Mouse (Mus musculus): ENCODE results near the gene Zfp629.

Gene Zfp629

DNA sequence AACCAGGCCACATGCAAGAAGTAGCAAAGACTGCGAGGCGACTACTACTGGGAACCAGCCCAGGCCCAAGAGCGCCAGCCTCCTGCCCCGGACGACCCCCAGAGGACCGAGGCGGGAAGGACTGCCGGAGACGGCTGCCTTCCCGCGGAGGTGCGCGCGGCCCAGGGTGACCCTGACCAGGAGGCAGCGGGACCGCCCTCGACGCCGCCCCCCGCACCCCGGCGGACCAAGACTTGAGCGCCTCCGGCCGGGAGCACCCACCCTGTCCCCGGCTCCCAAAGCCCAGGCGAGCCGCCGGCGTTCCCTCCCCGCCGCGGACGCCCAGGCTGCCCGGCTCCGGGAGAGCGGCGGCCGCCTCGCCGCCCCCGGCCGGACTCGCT lies 1.1 kb downstream of the Zfp629 start:
- DNase-seq (ENCODE audit: low spot score): peak; percentile 62

DNA sequence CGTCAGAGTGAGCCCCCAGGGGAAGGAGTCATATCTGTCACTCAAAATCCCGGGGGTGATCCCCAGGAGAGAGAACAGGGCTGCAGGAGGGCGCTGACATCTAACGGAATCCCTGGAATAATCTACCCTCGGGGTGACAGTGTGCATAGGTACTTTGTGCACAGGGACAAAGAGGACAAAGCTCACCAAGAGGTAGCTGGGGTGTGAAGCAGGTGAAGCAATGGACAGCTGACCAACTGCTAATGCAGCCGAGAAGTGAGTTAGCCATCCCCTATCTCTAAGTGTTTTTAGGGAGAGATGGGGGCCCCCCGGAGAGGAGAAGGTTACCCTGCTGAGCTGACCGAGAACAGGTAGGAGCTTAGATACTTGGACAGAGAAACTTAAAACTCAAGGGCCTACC lies 1.5 kb downstream of the Zfp629 start:
- no peak for DNase-seq (ENCODE audit: low spot score)

DNA sequence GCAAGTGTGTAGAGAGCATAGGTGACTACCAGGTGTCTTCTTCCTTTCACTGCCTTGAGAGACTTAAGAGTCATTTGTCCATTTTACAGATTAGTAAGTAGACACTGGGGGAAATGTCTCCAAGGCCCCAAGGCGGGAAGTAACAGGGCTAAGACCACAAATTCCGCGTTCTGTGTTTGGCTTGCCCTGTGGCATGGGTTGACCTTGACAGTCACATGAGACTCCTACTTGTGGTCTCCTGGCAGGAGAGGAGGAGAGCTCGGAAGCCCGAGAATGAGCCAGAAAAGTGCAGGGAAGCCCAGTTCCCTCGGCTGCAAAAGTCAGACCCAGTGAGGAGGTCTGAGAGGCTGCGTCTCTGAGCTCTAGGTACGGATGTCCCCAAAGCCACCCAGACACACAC lies 2.1 kb downstream of the Zfp629 start:
- no peak for DNase-seq (ENCODE audit: low spot score)

DNA sequence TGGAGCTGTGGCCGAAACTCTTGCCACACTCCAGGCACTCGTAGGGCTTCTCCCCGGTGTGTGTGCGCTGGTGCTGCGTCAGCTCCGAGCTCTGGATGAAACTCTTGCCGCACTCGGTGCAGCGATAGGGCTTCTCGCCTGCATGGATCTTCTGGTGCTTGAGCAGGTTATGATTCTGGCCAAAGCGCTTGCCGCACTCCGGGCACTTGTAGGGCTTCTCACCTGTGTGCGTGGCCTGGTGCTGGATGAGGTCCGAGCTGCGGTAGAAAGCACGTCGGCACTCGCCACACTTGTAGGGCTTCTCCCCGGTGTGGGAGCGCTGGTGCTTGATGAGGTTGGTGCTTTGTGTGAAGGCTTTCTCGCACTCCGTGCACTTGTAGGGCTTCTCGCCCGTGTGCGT lies 4.0 kb downstream of the Zfp629 start:
- DNase-seq (ENCODE audit: low spot score): no peak

DNA sequence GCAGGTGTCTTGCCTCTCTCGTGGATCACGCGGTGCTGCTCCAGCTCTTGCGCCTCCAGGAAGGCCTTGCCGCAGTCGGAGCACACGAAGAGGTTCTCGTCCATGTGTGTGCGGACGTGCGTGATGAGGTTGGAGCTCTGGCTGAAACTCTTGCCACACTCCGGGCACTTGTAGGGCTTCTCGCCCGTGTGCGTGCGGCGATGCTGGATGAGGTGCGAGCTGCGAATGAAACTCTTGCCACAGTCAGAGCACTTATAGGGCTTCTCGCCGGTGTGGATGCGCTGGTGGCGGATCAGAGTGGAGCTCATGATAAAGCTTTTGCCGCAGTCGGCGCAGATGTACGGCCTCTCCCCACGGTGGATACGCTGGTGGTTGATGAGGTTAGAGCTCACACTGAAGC lies 4.6 kb downstream of the Zfp629 start:
- no peak for DNase-seq (ENCODE audit: low spot score)

DNA sequence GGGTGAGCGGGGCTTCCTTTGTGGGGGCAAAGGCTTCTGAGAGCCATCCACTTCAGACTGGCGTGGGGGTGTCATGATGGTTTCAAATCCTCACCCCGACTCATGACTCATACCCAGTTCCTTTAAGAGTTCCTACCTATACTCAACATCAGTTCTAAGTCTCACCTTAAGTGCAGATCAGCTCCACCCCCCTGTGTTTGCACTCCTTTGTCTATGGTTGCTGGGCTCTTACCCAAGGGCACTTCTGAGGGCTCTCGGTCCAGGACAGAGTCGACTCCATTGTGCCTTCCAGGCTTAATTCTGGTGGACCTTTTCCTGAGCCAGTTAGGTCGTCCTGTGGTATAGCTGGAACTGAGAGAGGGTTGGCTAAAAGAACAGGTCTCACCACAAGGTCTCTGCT lies 8.4 kb downstream of the Zfp629 start:
- no peak for DNase-seq (ENCODE audit: low spot score)

DNA sequence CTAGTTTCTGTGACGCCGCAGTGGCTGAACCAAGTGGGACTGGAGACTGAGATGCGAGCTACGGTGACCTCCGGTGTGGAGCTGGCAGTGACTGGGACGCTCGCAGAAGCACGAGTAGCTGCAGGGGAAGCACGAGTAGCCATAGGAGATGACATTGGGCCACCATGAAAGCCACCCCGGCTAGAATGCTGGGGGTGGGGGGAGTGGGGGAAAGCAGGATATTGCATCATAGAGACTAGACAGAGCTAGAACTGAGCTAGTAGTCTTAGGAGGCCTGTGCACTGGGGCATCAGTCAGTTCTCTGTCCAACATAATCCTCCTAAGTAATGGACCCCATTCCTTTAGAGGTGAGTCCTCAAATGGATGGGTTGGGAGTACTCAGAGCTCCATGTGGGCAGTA lies 11.3 kb downstream of the Zfp629 start:
- no peak for DNase-seq (ENCODE audit: low spot score)

DNA sequence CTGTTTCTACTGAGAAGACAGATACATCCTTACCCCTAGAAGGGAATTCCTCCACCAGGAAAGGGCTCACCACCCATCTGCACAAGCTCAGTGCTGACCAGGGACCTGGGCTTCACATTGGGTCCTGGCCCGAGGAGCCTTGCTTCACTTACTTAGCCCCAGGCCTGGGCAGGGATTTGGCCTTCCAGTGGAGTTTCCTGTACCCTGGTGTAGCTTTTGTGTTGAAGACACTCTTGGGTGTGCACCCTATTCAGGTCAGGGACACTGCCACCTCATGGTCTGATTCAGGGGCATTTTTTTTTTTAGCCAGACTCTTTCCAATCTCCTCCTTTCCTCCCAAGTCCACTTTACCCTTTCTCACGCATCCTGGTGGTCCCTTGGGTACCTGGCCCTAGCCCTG lies 12.7 kb downstream of the Zfp629 start:
- no peak for DNase-seq (ENCODE audit: low spot score)

DNA sequence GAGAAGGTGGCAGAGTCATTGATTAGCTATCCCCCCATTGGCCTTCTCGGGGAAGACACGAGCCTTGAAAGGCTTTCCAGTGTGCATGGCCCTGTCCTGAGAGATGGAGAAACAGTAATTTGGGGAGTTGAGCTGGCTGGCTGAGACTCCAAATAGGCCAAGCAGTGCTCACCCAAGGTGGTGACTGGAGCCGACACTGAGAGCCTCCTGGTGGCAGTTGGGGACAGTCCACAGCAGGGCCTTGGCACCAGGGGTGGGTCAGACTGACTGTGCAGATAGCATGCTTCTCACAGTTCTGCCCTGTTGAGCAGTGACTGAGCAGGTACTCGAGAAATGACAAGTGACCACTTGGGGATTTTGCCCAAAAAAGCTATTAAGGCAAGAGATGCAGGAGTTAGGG lies 13.9 kb downstream of the Zfp629 start:
- no peak for DNase-seq (ENCODE audit: low spot score)

DNA sequence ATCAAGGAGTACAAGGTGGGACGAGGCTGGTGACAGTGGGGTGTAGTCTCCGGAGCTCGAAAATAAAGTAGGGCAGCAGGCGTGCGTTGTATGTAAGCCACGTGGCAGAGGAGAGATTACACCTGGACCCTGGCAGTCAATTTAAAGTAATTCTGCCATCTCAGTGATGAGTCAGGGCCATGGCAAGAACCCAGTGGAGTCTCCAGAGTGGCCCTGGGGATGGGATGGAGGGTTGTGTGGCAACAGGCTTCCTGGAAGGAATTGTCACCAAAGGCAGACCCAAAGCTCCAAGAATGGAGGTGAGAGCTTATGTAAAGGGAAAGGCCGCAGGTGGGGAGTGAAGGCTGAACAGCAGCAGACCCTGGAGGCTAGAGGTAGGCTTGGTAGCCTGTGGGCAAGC lies 15.0 kb downstream of the Zfp629 start:
- no peak for DNase-seq (ENCODE audit: low spot score)

DNA sequence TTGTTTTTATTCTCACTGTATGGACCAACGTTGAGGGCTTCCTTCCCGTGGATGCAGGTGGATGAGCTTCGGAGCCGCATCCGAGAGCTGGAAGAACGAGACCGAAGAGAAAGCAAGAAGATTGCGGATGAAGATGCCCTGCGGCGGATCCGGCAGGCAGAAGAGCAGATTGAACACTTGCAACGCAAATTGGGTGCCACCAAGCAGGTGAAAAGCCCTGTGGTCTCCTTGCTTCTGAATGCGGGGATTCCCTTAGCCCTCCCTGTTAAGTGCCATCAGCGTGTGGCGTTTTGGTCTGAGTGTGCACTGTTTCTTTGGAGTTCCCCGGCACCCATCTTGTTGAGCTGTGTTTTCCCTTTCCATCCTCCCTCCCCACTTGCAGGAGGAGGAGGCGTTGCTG lies 18.9 kb downstream of the Zfp629 start:
- no peak for DNase-seq (ENCODE audit: low spot score)

DNA sequence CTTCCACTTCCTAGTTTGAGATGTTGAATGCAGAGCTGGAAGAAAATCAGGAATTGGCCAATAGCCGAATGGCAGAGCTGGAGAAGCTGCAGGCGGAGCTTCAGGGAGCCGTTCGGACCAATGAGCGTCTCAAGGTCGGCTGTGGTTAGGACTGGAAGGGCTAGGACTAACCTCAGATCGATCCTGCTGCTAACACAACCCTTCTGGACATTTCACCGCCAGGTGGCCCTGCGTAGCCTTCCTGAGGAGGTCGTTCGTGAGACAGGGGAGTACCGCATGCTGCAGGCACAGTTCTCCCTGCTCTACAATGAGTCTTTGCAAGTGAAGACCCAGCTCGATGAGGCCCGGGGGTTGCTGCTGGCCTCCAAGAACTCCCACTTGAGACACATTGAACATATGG lies 23.0 kb downstream of the Zfp629 start:
- no peak for DNase-seq (ENCODE audit: low spot score)

DNA sequence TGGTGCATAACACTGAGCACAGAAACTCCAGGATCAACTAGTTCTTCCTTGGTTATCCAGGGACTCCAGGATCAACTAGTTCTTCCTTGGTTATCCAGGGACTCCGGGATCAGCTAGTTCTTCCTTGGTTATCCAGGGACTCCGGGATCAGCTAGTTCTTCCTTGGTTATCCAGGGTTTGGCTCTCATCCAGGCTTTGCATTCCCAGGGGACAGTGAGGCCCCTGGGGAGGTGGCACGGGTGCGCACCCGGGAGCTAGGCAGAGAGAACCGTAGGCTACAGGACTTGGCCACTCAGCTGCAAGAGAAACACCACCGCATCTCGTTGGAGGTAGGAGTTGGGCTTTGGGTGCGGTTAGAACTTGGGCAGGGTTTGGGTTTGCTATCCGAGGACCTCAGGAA lies 24.5 kb downstream of the Zfp629 start:
- DNase-seq (ENCODE audit: low spot score): no peak

DNA sequence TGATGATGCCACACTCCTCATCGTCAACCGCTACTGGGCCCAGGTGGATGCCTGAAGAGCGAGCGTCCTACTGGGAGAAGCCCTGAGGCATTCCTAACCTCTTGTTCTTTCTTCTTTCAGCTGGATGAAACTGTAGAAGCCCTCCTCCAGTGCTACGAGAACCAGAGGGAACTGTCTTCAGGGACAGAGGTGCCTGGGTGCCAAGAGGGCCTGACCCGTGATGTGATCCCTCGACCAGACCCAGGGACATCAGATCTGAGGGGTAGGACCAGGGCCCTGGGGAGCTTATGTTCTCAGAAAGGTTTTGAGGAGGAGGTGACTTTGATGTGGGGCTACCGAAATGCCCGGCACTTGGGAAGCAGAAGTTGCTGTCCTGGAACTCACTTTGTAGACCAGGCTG lies 26.0 kb downstream of the Zfp629 start:
- no peak for DNase-seq (ENCODE audit: low spot score)

DNA sequence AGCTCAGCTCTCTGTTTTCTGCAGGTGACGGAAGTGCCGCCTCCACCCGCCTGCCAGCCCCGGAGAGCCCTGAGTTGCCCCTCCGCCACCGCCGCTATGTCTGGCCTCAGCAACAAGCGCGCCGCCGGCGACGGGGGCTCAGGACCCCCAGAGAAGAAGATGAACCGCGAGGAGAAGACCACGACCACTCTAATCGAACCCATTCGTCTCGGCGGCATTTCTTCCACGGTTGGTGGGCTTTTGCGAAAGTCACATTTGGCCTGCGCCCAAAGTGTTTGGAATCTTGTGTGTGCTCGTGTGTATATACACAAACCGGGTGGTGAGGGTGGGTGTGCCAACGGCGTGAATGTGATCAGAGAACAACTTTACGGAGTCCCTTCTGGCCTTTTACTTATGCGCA lies 26.7 kb downstream of the Zfp629 start:
- DNase-seq (ENCODE audit: low spot score): no peak

DNA sequence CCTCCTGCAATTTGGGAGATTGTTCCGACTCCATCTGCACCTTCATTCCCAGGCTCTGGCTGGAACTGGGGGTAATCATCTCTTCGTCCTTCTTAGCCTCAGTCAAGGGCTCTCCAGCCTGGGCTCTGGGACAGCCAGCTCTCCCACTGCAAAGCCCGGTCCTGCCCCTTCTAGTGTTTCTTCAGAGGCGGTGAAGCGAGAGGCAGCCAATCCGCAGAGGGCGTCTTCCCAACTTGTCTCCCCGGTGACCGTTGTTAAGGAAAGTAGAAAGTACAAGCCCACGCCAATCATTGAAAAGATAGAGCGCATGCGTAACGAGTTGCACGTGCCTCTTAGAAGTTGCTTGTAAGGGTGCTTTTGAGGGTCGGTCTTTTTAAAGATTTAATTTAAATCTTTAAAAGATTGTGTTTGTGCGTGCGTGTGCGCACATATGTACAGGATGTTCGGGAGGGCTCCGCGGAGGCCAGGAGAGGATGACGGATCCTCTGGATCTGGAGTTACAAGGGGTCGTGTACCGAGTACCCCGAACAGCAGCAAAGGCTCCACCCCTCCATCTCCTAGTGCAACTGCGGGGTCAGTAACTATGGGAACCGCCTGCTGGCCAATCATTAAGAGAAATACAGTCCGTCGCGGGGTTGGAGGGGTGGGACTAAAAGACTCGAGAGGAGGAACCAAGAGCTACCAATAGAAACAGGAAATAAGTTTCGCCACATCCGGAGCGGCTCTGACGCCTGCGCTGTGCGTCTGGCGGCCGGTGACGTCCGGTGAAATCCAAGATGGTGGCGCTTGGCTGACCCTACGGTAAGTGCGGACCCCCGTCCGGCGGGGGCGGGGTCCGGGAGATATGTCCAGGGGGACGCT lies 27.4 kb downstream of the Zfp629 start, which contains the start of the genes Ccdc189 and Rnf40:
TSS of gene Ccdc189 (minus strand) at position 585 of the 861 bp plus-strand sequence.
TSS of gene Rnf40 (plus strand) at position 757 of the 861 bp plus-strand sequence.
- peak; percentile 99 for DNase-seq (ENCODE audit: low spot score)

DNA sequence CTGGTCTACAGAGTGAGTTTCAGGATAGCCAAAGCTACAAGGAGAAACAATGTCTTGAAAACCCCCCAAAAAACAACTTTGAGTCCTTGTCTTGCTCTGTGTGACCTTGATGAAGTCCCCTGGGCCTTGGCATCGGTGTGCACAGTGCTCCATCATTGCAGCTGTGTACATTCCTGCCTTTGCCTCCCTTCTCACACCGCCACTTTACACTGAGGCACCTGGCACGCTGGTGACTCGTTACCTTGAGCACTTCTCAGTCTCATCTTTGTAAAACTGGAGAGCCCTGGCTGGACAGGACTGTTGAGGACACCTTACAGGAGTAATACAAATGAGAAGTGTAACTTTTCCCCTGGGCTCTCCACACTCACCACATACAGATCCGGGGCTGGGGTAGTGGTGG lies 28.4 kb downstream of the Zfp629 start:
- no peak for DNase-seq (ENCODE audit: low spot score)

DNA sequence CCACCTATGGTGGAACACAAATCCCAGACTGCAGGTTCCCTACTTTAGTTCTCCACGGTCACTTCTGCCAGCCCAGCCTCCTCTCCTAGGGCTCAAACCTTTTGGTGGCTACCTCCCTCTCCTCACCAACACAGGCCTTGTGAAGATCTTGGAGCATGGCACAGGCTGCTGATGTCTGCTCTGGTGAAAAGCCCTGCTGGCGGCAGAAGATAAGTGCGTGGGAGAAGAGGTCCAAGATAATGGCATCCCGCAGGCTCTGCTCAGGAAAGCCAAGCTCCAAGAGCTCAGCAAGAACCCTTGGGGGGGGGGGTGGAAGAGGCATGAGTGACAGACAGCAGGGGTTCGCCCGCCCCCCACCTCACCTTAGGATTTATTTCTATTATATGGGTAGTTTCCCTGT lies 29.4 kb downstream of the Zfp629 start:
- DNase-seq (ENCODE audit: low spot score): no peak

DNA sequence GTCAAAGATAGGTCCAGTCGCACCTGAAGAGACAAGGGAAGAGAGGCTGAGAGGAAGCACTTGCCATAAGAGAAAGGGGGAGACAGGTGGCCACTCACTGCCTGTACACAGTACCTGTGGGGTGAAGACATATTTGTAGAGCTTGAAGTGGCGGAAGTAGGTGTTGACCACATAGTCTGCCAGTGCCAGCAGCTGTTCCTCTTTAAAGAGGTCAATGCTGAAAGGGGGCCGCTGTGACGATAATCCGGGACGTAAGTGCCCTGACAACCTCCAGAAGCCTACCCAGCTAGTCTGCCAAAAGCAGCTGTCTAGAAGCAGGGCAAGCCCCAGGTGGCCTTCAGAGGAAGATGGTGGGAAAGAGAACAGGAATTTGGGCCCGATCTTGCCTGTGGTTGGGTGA lies 30.6 kb downstream of the Zfp629 start:
- no peak for DNase-seq (ENCODE audit: low spot score)

DNA sequence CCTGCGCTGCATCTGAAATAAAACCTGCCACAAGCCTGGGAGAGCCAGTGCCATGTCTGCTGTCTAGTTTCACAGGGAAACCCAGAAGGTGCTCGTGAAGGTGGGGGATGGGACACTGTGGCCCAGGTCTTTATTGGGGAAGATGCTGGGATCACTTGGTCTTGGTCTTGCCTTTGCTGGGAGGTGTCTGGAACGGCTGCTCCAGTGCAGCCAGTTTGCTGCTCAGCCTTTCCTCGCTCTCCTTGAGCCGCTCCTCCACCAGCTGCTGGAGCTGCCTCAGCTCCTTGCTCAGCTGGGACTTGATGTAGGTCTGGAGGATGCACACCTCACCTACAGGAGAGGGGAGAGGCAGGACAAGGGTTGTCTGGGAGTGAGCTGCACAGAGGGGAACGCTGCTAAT lies 32.3 kb downstream of the Zfp629 start:
- no peak for DNase-seq (ENCODE audit: low spot score)

DNA sequence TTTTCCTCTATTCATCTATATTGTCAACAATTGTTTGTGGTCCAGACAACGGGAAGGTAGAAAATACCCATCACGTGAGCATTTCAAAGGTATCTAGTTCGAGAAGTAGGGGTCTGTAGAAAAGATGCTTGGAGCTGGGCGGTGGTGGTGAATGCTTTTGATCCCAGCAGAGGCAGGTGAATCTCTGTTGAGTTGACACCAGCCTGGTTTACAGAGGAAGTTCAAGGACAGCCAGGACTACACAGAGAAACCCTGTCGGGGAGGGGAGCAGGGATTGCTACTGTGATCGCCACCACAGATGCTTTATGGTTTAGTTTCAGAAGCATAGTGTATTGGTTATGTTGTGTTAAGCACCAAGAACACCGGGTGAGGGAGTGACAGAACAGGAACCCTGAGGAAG lies 41.5 kb downstream of the Zfp629 start:
- DNase-seq (ENCODE audit: low spot score): no peak

DNA sequence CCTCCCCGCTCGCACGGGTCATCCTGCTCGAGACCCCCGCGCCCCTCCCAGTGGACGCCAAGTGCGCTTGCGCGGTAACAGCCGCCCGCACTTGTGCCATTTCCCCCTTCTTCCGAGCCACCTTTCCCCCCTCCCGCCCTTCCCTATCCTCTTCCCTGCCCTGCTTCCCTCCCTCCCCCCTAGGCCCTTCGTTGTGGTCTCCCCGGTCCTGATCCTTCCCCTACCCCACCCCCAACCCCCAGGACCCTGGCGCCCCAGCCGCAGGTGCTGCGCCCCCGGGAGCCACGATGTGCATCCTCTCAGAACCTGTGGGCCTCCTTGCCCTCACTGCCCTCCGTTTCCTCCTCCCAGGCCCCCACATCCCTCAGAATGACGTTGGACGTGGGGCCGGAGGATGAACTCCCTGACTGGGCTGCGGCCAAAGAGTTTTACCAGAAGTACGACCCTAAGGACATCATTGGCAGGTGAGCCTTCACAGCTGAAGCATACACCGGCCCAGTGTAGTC lies 42.0 kb downstream of the Zfp629 start:
- peak; percentile 27 for DNase-seq (ENCODE audit: low spot score)

DNA sequence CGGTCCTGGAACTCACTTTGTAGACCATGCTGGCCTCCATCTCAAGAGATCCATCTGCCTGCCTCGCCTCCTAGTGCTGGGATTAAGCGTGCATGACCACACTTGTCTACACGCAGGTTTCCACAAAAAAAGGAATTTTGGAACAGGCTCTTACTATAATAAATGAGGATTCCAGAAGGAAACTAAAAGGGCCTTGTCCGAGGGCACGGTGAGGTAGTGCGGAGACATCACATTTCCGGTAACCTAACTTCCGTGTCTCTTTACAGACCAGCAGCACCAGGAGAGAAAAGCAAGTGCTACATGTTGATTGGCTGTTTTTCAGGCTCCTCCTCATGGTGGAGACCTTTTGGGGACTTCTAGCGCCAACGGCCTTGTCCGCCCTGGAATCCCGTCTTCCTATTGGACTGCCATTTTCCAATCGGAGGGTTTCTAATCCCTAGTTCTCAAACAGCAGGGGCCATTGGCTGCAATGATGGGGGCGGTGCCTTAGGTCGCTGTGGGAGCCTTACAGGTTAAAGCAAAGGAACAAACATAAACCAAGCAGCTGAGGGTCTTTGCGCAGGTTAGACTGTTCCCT lies 42.6 kb downstream of the Zfp629 start, which contains the start of gene Phkg2:
TSS of gene Phkg2 (plus strand) at position 446 of the 577 bp plus-strand sequence.
- DNase-seq (ENCODE audit: low spot score): peak; percentile 97
